Mouse (Mus musculus): ENCODE measurements around the gene Mpzl3. TPM values are rescaled to one million over a fixed set of nuclear protein-coding genes. Genes with fewer than 3 reads are reported as not detected.

Mpzl3 gene
- total RNA-seq, 2 experiments from 2014 or later: 6.6 to 6.9 TPM

DNA sequence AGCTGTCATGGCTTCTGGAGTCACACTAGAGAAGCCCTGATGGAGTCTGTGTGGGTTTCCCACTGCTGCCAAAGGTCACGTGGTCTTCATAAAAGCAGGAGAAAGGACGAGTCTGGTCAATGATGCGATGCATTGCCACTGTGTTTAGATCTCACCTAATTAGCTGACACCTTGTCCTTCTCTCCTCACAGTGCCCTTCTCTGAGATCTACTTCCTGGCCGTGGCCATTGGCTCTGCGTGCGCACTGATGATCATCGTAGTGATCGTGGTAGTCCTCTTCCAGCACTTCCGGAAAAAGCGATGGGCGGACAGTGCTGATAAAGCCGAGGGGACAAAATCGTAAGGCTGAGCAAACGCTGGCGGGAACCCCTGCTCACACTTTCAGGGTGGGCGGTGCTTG is 8.0 kb upstream of the Mpzl3 start:
- no peak for DNase-seq

- no peak for DNase-seq
Measured at GRCm38 (mm10) chr9:45048511-45048910, 6.5 kb upstream of the Mpzl3 start.

DNA sequence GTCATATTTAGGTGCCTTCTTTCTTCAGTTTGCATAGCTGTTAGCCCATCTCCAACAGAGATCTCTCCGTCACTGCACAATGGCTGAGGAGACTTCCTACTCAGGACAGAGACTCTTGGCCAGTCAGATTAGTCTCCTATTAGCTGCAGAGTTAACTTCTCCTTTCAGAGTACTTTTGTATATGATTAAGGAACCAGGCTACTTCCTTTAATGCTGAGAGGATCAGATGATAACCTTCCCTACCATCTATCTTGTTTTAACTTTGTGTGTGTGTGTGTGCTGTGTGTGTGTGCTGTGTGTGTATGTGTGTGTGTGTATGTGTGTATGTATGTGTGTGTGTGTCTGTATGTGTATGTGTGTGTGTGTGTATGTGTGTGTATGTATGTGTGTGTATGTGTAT is 5.3 kb upstream of the Mpzl3 start:
- no peak for DNase-seq

DNA sequence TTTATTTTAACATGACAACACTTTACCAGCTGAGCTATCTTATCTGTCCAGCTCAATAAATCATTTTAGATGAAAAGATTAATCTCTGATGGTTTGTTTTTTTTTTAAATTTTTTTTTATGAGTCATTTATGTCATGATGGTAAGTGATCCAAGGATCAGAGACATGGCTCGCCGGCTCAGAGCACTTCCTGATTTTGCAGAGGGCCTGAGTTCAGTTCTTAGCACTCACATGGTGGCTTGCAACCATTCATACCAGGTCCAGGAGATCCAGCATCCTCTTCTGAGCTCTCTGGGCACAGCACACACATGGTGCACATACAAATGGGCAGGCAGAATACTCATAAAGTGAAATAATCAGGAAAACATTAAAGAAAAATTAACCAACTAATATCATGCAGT is 4.7 kb upstream of the Mpzl3 start:
- no peak for DNase-seq

DNA sequence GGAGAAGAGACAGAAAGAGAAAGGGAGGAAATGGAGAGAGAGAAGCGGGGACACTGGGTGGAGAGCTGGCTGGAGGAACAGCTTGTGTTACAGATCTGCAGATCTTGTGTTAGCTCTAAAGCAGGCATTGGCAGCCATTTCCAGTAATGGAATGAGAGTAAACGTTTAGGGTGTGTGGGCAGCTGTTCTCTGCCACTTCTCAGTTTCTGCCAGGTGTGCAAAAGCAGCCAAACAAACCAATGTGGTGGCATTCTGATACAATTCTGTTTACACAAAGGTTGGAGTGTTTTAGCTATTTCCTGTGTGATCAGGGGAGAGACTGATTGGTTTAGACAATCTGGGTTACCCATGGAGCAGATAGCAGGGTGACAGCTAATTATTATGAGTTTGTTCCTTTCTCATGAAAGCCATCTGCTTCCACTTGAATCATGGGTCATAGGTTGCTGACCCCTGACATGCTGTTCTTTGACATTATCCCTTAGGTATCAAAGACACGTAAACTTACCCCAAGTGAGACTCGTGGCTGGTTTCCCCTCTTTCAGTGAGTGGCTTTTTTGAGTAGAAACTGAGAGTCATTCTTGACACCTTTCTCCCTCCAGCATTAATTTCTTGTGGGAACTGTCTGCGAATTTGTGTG is 3.4 kb downstream of the Mpzl3 start:
- no peak for DNase-seq

GRCm38 (mm10) chr9:45060151-45060550 is 5.2 kb downstream of the Mpzl3 start:
- DNase-seq: no peak

- no peak for DNase-seq
Measured at GRCm38 (mm10) chr9:45062677-45063076, 7.7 kb downstream of the Mpzl3 start.

DNA sequence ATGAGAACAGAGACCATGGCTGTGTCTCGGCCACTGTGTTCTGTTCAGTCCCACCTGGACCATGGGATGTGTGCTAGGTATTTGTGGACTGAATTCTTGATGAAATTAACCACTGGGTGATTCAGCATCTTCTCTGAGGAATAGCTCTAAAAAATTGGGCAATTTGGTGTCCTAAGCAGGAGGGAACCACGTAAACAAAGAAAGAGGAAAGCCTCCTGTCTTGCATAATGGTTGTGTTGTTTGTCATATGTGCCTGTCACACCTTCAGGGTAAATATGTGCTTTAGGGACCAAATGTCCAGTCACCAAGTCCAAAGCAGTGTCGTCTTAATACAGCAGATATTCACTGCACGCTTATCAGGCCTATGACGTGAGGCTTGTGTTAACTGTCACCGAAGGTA is 9.4 kb downstream of the Mpzl3 start:
- DNase-seq: no peak

DNA sequence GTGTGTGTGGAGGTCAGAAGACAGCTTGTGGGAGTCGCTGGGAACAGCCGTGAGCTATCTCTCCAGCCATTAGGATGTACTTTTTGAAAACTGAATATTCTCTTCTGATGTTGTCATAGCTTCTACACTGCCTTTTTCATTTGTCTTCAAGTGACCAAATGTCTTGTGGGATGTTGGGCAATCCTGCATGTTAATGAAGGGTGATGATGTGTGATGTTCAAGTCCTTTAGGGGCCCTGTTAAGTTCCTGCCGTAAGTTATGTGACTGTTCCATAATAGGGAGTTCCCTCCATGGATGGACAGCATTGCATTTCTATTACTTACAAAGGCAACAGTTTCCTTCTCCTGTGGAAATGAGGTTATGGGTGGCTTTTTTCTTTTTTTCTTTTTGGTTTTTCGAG is 11.7 kb downstream of the Mpzl3 start:
- no peak for DNase-seq

DNA sequence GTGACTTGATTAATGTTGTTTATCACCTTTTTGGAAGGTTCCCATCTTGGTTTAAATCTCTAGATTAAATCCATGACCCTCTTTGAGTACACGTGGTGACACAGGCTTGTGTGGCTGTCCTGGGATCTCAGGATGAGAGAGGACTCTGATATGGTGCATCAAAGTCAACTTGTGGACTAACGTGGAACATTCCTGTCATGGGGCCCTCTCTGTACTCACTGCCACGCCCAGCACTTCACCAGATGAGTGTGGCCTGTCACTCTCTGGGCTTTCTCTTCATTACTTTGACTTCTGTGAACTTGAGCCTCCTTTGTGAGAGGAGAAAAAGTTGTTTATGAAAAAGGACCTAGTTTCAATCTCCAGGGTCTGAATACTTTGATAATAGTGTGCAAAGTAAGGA is 16.8 kb downstream of the Mpzl3 start:
- DNase-seq: no peak

- no peak for DNase-seq
Measured at GRCm38 (mm10) chr9:45077859-45078258, 22.9 kb downstream of the Mpzl3 start.

GRCm38 (mm10) chr9:45079011-45079410 is 24.0 kb downstream of the Mpzl3 start, which contains the start of gene Jaml:
TSS of gene Jaml (plus strand) at chr9:45079183.
- DNase-seq: no peak

DNA sequence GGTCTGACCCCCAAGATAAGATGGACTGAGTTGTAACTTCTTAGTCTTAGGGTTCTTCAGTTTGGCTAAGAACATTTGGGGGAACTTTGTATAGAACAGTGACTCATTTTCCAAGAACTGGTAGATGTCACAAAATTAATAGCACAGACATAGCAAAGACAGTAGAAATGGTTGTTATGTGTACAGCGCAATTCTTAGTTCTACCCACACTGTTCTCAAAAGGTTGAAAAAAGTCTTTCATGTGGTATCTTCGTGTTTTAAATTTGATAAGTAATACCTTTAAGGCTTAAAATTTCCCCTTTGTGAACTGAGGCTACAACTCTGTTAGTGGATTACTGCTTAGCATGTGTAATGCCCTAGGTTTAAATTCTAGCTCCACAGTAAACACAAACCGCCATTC is 28.1 kb downstream of the Mpzl3 start:
- DNase-seq: no peak

DNA sequence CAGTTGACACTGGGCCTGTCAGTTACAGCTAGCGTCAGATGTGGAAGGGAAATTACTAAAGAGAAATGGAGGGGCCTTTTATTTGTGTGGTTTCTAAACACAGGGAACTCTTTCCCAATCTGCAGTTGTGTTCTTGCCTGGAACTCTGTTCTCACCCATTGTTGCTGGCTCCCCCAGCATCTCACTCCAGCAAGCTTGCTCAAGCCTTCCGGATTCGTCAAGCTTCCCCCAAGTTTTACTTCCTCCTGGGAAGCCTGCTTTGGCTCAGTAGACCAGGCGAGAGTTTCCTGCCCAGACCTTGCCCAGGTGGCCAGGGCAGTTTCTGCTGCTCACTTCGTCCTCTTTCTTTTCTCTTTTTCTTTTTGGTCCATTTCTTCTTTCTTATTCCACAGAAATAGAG is 29.6 kb downstream of the Mpzl3 start:
- DNase-seq: no peak

DNA sequence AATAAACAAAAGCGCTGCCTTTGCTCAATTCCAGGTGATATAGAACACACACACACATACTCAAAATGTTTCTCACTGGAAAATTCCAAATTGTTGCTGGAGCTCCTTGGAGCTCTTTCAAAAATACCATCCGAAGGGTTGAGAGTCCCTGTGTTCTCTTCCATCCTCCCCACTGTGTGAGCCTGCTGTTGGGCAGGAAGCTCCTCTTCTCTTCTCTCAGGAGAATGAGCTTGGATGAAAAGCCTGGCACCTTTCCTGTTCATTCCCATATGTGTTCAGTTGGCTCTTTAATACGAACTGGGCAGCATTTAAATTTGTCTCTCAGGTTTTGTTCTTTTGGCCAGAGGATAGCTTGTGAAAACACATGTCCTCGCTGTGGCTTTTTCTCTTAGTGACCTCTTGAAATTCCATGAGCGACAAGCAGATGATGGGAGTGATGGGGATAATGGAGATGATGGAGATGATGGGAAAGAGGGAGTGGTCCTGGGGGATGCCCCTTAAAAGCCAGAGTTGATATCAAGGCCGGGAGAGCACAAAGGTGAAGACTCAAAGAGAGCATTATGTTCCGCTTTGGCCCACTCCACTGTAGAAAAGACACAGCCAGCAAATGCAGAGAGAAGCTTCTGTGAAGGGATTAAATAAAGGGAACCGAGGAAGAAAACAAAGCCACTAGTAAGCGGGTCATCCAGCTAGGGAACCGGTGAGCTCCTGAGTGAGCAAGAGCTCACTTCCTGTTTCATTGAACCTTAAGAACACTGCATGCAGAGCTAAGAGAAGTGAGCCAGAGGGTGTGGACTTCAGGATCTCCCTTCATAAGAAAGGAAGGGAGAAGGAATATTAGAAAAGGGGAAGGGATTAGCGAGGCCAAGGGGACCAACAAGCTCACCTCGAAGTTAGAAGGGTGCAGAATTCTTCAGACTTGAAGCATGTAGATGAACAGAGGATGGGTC is 31.0 kb downstream of the Mpzl3 start:
- no peak for DNase-seq

DNA sequence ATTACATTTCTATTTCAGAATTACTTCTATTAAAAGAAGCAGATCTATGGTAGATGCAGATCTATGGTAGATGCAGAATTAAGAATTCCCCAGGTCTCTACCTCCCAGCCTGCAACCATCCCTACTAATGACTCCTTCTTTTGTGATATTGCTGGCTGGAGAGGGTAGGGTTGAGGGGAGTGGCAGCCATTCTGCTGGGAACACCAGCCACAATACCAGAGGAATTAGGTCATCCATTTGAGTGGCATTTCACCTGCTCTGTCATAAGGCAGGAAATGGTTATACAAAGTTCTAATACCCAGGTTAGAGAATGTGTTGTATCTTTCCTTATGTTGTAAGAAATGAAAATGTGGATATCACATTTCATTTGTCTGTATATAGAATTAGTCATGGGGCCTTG is 33.1 kb downstream of the Mpzl3 start:
- no peak for DNase-seq

- no peak for DNase-seq
Measured at GRCm38 (mm10) chr9:45090811-45091210, 35.8 kb downstream of the Mpzl3 start.

DNA sequence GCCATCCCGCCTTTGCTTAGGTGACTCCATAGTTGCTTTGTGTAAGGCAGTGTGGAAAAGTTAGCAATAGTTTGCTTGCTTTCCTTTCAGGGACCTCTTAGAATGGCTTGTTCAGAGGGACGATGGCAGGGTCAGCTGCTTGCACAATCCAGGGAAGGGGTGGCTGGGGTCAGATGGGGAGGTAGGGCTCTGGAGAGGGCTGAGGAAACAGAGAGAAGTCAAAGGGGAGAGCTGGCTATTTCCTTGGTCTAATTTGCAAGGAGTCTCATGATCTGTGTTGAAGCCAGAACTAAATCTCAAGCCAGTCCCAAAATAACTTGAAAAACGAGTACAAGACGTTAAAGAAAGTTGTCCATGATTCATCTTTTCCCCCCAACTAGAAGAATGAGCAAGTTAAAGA is 37.7 kb downstream of the Mpzl3 start:
- DNase-seq: no peak

DNA sequence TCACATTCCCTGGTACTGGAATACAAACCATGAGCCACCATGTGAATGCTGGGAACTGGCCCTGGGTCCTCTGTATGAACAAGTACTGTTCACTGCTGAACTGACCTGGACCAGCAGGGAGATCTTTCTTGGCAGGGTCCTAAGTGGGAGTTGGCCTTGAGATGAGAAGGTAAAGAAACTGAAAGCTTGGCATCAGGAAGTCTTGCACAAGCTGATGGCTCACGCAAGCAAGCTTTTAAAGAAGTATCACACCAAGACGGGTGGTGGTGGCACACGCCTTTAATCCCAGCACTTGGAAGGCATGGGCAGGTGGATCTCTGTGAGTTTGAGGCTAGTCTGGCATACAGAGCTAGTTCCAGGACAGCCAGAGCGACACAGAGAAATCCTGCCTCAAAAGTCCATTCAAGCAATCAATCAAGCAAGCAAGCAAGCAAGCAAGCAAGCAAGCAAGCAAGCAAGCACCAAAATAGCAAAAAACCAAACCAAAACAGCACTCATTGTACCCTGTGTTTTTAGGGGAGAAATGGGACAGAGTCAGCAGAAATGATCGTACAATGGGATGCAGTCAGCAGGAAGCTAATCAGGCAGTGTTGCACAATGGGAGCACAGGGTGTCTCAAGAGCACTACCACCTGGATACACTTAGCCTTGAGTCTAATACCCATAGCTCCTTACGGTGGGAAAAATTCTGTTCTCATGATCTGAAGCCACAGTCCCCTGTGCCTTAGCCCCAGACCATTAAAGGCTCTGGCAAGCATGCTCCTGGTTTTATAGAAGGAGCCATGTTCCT is 40.4 kb downstream of the Mpzl3 start:
- no peak for DNase-seq

- DNase-seq: no peak
Measured at GRCm38 (mm10) chr9:45097877-45098276, 42.9 kb downstream of the Mpzl3 start.

DNA sequence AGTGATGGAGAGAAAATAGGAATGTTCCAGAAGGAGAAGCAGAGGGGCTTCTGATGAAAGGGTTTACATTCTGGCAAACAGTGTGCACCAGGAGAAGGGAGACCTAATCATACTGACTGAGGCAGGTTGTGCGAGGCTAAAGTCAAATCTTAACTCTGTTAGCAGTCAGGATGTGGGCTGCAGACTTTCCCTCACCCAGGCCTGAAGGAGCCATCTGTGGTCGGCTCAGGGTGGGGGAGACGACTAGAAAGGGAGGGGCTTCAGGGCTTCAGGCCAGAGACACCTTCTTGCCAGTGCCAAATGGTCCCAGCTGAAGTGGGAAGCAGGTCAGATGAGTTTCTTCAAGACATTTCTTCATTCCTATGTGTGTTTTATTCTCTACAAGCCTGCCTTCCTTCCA is 43.4 kb downstream of the Mpzl3 start:
- no peak for DNase-seq

- DNase-seq: no peak
Measured at GRCm38 (mm10) chr9:45102528-45102927, 47.5 kb downstream of the Mpzl3 start.

Data from layer of hippocampus, postnatal 36 days (tissue).